Mouse (Mus musculus) monocyte, adult 59 days (primary cell): Measurements from ENCODE around the gene Nrip2. TPM values are rescaled to one million over a fixed set of nuclear protein-coding genes. Genes with fewer than 3 reads are reported as not detected.

Source experiments
- total RNA-seq, 2 experiments: library from RNA; stranded (reverse); gene quantifications; one replicate each; pipeline ENCODE4 v1.2.4; 2023

Gene Nrip2
- not detected for total RNA-seq

DNA sequence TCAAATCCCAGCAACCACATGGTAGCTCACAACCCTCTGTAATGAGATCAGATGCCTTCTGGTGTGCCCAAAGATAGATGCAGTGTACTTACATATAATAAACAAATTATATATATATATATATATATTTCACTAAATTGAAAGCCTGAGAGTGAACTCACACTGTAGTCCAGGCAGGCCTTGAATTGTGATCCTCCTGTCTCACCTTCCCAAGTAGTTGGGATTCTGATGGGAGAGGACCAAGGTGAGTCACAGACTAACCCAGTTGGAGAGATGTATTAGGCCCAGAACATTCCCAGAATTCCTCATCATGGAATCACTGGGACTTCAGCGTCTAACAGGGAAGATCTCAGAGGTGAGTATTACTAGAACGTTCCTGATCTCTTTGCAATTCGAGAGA is at the start of gene Nrip2:
Gene Nrip2, plus strand, starts transcription at position 301 of the 400 bp plus-strand sequence.

DNA sequence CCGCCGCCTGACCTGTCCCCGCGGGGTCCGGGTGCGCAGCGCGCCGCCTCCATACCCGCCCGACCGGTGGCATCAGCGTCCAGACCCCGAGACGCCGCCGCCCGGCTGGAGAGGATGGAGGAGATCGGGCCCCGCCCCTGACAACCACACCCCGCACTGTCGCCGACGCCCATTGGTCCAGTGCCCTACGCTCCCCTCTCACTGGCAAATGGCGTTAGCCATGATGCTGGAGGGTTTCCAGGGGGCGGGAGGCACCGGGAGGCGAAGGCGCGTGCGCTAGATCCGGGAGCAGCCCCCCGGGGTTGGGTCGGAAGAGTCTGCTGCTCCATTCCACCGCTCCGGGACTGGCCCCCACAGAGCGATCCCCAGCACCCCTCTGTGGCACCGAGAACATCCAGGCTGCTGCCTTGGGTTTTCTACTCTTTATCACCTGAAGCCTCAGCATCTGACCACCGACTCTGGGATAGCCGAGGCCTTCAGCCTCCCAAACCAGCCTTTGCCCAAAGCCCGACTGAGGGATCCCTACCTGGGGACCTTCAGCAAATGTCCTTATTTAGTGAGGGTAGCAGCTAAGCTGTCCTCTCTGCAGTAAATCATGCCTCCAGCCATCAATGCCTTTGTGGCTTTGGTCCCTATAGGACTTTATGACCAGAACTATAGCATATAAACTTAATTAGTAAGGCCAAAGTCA is 43.2 kb upstream of the Nrip2 start, which contains the start of gene Tulp3:
Gene Tulp3, minus strand, starts transcription at position 126 of the 691 bp plus-strand sequence.

DNA sequence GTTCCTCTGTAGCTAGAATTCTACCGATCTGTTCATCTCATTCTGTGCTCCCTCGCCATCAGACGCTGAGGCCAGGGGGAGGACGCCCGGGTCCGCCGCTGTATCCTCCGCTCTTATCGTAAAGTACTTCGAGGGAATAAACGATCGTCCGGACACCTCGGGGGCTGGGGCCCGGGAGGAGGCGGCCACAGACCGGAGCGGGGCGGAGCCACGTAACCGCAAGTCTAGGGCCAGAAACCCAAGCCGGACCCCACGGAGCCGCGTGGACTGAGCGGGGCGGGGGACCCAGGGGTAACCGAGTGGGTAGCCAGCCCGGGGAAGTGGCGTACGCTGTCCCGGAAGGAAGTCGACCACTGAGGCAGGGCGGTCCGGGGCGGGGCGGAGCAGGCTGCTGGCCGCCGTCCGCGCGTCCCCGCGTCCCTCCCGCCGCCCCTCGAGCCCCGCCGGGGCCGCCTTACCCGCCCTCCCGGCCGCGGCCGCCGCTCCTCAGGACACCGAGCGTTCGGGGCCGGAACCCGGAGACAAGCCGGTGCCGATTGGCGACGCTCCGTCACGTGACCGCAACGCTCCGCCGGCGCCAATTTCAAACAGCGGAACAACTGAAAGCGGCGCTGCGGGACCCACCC is 36.6 kb upstream of the Nrip2 start, which contains the start of the genes Rhno1 and Foxm1:
Gene Rhno1, minus strand, starts transcription at position 531 of the 626 bp plus-strand sequence.
Gene Foxm1, plus strand, starts transcription at position 587 of the 626 bp plus-strand sequence.

DNA sequence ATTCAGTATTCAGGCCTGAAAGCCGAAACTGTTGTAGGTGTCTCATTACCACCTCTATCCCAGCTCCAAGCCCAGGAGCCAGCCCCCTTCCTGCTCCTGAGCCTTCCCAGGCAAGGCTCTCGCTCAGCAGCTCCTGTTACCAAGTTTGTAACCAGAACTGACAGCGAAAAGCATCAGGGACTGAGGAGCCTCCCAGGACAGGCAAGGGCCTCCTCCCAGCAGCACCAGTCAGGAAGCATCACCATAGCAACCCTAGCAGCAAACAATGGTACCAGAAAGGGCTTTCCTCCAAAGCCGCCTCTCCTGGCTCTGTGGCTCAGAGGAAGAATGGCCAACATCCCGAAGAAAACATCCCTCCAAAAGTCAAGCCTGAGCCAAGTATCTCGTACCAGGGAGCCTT is 23.9 kb upstream of the Nrip2 start, which contains the start of the genes Tex52 and Gm44596:
Gene Tex52, plus strand, starts transcription at position 265 of the 400 bp plus-strand sequence.
Gene Gm44596, plus strand, starts transcription at position 312 of the 400 bp plus-strand sequence.

DNA sequence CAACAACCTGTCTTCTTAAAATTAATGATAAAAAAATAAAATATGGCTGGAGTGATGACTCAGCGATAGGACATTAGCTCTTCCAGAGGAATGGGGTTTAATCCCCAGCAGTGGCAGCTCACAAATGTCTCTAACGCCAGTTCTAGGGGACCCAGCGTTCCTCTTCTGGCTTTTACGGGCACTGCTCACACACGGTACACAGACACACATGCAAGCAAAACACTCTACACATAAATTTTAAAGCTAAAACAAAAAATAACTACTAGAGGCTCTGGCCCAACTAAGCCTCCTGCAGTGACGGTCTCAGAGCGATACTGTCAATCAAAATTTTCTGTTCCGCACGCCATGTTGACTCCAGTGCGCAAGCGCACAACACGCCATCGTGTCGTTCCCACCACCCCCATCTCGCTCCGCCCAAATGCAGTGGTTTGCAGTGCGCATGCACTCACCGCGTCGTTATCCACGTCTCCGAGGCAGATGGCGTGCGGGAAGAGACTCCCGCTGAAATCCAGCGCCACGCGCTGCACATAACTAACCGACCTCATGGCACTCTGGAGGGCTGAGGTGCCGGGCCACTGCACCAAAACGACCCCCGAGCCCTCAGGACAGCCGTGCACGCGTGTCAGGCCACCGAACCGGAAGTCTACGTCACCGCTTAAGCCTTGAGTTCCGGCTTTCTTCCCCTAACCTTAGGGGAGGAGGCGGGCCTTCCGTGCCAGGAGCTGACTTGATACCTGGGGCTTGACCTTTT is 25.3 kb downstream of the Nrip2 start, which contains the start of gene Itfg2:
Gene Itfg2, minus strand, starts transcription at position 663 of the 751 bp plus-strand sequence.

DNA sequence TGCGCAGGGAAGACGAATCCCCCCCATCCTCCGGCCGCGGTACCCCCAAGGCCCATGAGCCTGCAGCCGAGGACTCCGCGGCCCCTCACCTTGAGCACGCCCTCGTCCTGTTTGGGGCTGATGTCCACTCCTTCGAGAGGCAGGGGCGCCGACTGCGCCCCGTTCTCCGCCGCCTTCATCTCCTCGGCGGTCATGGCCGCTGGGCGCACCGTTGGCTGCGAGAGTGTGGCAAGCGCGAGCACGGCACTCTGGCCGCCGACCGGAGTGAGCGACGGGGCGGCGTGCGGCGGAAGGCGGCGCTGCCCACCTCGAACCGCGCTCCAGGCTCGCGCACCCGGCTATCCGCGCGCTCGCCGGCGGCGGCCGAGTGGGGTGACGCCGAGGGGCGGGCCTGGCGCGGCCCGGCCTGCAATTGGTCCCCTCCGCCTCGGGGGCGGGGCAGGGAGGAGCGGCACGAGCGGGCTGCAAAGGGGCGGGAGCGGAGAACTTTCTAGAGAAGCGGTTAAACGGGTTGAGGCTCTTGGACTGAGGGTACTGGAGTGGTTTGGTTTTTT is 39.3 kb downstream of the Nrip2 start, which contains the start of gene Fkbp4:
Gene Fkbp4, minus strand, starts transcription at position 361 of the 554 bp plus-strand sequence.

Other genes starting within 250 kb of the Nrip2 start
- not detected for gene Tead4, start 98.5 kb upstream of the Nrip2 start, total RNA-seq
- under 1 TPM; 0.73 to 0.94 TPM for gene Tulp3, start 43.4 kb upstream of the Nrip2 start, total RNA-seq
- gene Rhno1, start 36.4 kb upstream of the Nrip2 start, total RNA-seq, result 10 to 100 TPM; 23.2 to 28.6 TPM
- 1 to 10 TPM; 4.0 to 6.1 TPM for gene Foxm1, start 36.3 kb upstream of the Nrip2 start, total RNA-seq
- not detected for gene Tex52, start 23.8 kb upstream of the Nrip2 start, total RNA-seq
- not detected for gene Gm44596, start 23.8 kb upstream of the Nrip2 start, total RNA-seq
- gene Itfg2, start 25.6 kb downstream of the Nrip2 start, total RNA-seq, result 10 to 100 TPM; 13.9 to 20.6 TPM
- gene Fkbp4, start 39.4 kb downstream of the Nrip2 start, total RNA-seq, result 10 to 100 TPM; 45.1 to 50.7 TPM
- gene Pzp, start 127.4 kb downstream of the Nrip2 start, total RNA-seq, result not detected
- not detected for gene A2ml1, start 182.3 kb downstream of the Nrip2 start, total RNA-seq
- not detected for gene Klrb1a, start 224.2 kb downstream of the Nrip2 start, total RNA-seq